Mouse (Mus musculus) E14TG2a.4 (cell line): Measurements from ENCODE around the gene Nucks1.

Experiments
- CTCF ChIP-seq: conservative IDR thresholded peaks from 2 replicates; pipeline ENCODE4 v1.5.1; 2014; ENCODE audit warnings: low read length
- POU5F1 ChIP-seq: IDR thresholded peaks from 2 replicates; pipeline ENCODE4 v1.6.1; 2014; ENCODE audit warnings: low read length, borderline replicate concordance

DNA sequence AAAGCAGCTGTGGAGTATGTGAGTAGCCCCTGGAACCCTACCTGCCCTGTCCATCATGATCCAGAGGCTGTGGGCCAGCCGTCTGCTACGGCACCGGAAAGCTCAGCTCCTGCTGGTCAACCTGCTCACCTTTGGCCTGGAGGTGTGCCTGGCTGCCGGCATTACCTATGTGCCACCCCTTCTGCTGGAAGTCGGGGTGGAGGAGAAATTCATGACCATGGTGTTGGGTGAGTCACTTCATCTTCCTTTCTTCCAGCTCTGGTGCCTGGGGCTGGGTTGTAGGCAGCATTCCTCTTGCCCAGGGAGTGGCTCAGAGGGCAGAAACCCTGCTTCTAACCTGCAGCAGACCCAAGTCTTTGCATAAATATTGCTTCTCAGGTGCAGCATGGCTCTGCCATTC, 66.6 kb downstream of the Nucks1 start:
- TF ChIP-seq CTCF = no peak
- TF ChIP-seq POU5F1 = no peak
